Mouse (Mus musculus): ENCODE results near the gene Flna. TPM values are rescaled to one million over a fixed set of nuclear protein-coding genes. Genes with fewer than 3 reads are reported as not detected.

Flna gene
- polyA plus RNA-seq (2011; ENCODE audit: insufficient read depth, insufficient read length, low replicate concordance, missing spikeins), result 140 and 356 TPM in 2 replicates

GRCm38 (mm10) chrX:74249615-74250014 lies at the start of gene Flna:
Gene Flna (minus strand): TSS chrX:74249820.
- TF ChIP-seq POLR2A (IDR thresholded peaks at IDR 0.05; ENCODE audit: borderline replicate concordance, control insufficient read depth, low read depth, low read length), result peak; percentile 37; the same call in 1 of the 2 replicates
- TF ChIP-seq CTCF (IDR thresholded peaks at IDR 0.05; ENCODE audit: control insufficient read depth, insufficient read depth, low read length), result peak; percentile 34; the same call in 1 of the 2 replicates
- peak within 1 kb of the TSS; percentile 64 for H3K27ac ChIP-seq (ENCODE audit: control insufficient read depth, insufficient read depth, low read depth, low read length, poor library complexity)
- H3K4me1 ChIP-seq (ENCODE audit: control insufficient read depth, insufficient read depth, low read length), result no peaks in the 10 kb centered on the region
- peak within 1 kb of the TSS; percentile 63 for H3K4me3 ChIP-seq (replicated peaks; ENCODE audit: control insufficient read depth, low read depth, low read length)
- 24% methylated on average over 34 of the region's 38 CpGs for WGBS

DNA sequence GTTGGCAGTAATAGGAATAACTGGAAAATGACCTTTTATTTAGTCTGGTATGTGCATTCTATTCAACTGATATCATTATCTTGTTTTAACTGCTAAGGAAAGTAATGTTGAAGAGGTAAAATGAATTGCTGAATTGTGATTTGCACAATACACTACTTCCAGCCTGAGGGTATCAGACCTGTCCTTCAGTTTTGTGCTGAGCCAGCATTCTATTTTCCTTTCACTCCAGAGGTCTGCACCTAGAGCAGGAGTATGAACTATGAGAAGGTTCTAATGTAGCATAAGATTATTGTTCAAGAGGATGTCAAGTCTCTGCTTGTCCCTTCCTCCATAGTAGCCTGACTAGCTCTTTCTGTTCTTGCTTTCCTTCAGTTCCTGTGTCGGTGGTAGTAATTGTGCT lies 48.7 kb upstream of the Flna start:
- 44% methylated on average over 1 of the region's 1 CpGs for WGBS
- no peak overlapping the region for H3K27ac ChIP-seq (ENCODE audit: control insufficient read depth, insufficient read depth, low read depth, low read length, poor library complexity)
- no peak for TF ChIP-seq CTCF (IDR thresholded peaks at IDR 0.05; ENCODE audit: control insufficient read depth, insufficient read depth, low read length)
- TF ChIP-seq POLR2A (IDR thresholded peaks at IDR 0.05; ENCODE audit: borderline replicate concordance, control insufficient read depth, low read depth, low read length), result no peak
- H3K4me3 ChIP-seq (replicated peaks; ENCODE audit: control insufficient read depth, low read depth, low read length), result no peak overlapping the region
- no peaks in the 10 kb centered on the region; the same call in 1 of the 2 replicates for H3K4me1 ChIP-seq (ENCODE audit: control insufficient read depth, insufficient read depth, low read length)

GRCm38 (mm10) chrX:74296538-74297448 lies 47.2 kb upstream of the Flna start, which contains the start of gene Atp6ap1:
Gene Atp6ap1 (plus strand): TSS chrX:74297097.
- TF ChIP-seq CTCF (IDR thresholded peaks at IDR 0.05; ENCODE audit: control insufficient read depth, insufficient read depth, low read length) (no peak), POLR2A (IDR thresholded peaks at IDR 0.05; ENCODE audit: borderline replicate concordance, control insufficient read depth, low read depth, low read length) (peak; percentile 84)
- H3K4me1 ChIP-seq (ENCODE audit: control insufficient read depth, insufficient read depth, low read length), result no peaks in the 10 kb centered on the region; the same call in 1 of the 2 replicates
- 11% methylated on average over 37 of the region's 37 CpGs for WGBS
- peak within 1 kb of the TSS; percentile 95 for H3K4me3 ChIP-seq (replicated peaks; ENCODE audit: control insufficient read depth, low read depth, low read length)
- peak within 1 kb of the TSS; percentile 85 for H3K27ac ChIP-seq (ENCODE audit: control insufficient read depth, insufficient read depth, low read depth, low read length, poor library complexity)

GRCm38 (mm10) chrX:74293431-74293830 lies 43.8 kb upstream of the Flna start:
- H3K4me1 ChIP-seq (ENCODE audit: control insufficient read depth, insufficient read depth, low read length), result no peaks in the 10 kb centered on the region; the same call in 1 of the 2 replicates
- no peak overlapping the region for H3K4me3 ChIP-seq (replicated peaks; ENCODE audit: control insufficient read depth, low read depth, low read length)
- TF ChIP-seq CTCF (IDR thresholded peaks at IDR 0.05; ENCODE audit: control insufficient read depth, insufficient read depth, low read length) (no peak), POLR2A (IDR thresholded peaks at IDR 0.05; ENCODE audit: borderline replicate concordance, control insufficient read depth, low read depth, low read length) (no peak)
- no peak overlapping the region for H3K27ac ChIP-seq (ENCODE audit: control insufficient read depth, insufficient read depth, low read depth, low read length, poor library complexity)
- WGBS, result 52% methylated on average over 4 of the region's 4 CpGs

GRCm38 (mm10) chrX:74283092-74283437 lies 33.4 kb upstream of the Flna start:
- Histone ChIP-seq H3K27ac (ENCODE audit: control insufficient read depth, insufficient read depth, low read depth, low read length, poor library complexity) (peak overlapping the region; percentile 77), H3K4me1 (ENCODE audit: control insufficient read depth, insufficient read depth, low read length) (no peaks in the 10 kb centered on the region; the same call in 1 of the 2 replicates), H3K4me3 (replicated peaks; ENCODE audit: control insufficient read depth, low read depth, low read length) (peak overlapping the region; percentile 80)
- WGBS, result 16% methylated on average over 5 of the region's 5 CpGs
- TF ChIP-seq CTCF (IDR thresholded peaks at IDR 0.05; ENCODE audit: control insufficient read depth, insufficient read depth, low read length) (no peak), POLR2A (IDR thresholded peaks at IDR 0.05; ENCODE audit: borderline replicate concordance, control insufficient read depth, low read depth, low read length) (no peak)

GRCm38 (mm10) chrX:74282395-74283091 lies 32.9 kb upstream of the Flna start:
- Histone ChIP-seq H3K27ac (ENCODE audit: control insufficient read depth, insufficient read depth, low read depth, low read length, poor library complexity) (peak overlapping the region; percentile 77), H3K4me1 (ENCODE audit: control insufficient read depth, insufficient read depth, low read length) (no peaks in the 10 kb centered on the region; the same call in none of the 2 replicates), H3K4me3 (replicated peaks; ENCODE audit: control insufficient read depth, low read depth, low read length) (peak overlapping the region; percentile 80)
- 15% methylated on average over 39 of the region's 39 CpGs for WGBS
- TF ChIP-seq POLR2A (IDR thresholded peaks at IDR 0.05; ENCODE audit: borderline replicate concordance, control insufficient read depth, low read depth, low read length) (peak; percentile 59), CTCF (IDR thresholded peaks at IDR 0.05; ENCODE audit: control insufficient read depth, insufficient read depth, low read length) (no peak)

DNA sequence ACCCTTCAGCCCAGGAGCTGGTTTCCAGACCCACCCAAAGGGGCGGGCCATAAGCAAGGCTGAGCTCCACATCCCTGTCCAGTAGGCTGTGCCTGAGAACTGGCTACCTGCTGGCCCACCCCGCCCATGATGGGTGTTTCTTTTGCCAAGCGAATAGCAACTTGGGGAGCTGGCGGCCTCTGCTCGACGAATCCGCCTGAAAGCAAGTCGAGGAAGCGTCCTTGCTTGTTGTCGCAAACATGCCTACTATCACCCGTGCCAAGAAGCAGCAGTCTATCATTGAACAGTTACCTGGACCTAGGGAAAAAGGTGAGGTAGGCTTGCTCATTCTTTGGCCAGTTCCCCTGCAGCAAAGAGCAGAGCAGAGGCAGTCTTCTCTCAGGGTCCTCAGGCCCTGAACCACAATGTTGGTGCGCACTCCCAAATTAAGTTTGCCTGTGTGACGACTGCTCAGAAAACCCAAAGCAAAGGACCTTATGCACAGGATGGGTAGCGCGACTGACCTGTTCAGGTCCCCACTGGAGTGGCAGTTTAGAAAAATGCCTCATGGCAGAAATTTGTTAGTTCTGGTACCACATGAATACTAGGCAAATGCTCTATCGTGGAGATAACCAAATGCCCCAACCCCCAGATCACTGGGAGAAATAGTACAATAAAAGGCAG lies 32.2 kb upstream of the Flna start, which contains the start of the genes Taz and Dnase1l1:
TSS of gene Taz (plus strand) at position 181 of the 663 bp plus-strand sequence.
TSS of gene Dnase1l1 (minus strand) at position 606 of the 663 bp plus-strand sequence.
- peak within 1 kb of the TSS; percentile 80 for H3K4me3 ChIP-seq (replicated peaks; ENCODE audit: control insufficient read depth, low read depth, low read length)
- TF ChIP-seq POLR2A (IDR thresholded peaks at IDR 0.05; ENCODE audit: borderline replicate concordance, control insufficient read depth, low read depth, low read length), result peak; percentile 41
- TF ChIP-seq CTCF (IDR thresholded peaks at IDR 0.05; ENCODE audit: control insufficient read depth, insufficient read depth, low read length), result no peak
- WGBS, result 7% methylated on average over 16 of the region's 16 CpGs

More for the DNA sequence above, 32.2 kb upstream of the Flna start, which contains the start of the genes Taz and Dnase1l1:
- peak within 1 kb of the TSS; percentile 77 for H3K27ac ChIP-seq (ENCODE audit: control insufficient read depth, insufficient read depth, low read depth, low read length, poor library complexity)
- no peaks in the 10 kb centered on the region; the same call in none of the 2 replicates for H3K4me1 ChIP-seq (ENCODE audit: control insufficient read depth, insufficient read depth, low read length)
